Mouse (Mus musculus) liver, adult 2 months (tissue): Measurements from ENCODE around the gene Gm42906.

Experiments
- CTCF ChIP-seq: fragments of 200-500 bp; IDR thresholded peaks from 2 replicates; pipeline ENCODE4 v1.5.1; 2011; ENCODE audit warnings: low read depth, low read length, control low read depth
- POLR2A ChIP-seq: fragments of 200-500 bp; IDR thresholded peaks from 2 replicates; pipeline ENCODE4 v1.6.1; 2011; ENCODE audit warnings: low read length, control low read depth; ENCODE audit not compliant: insufficient read depth; ENCODE audit errors: extremely low read depth

- TF ChIP-seq CTCF (no peak), POLR2A (no peak)
These were observed 21.7 kb downstream of the Gm42906 start for GRCm38 (mm10) chr5:151406276-151406675.
